Mouse (Mus musculus) thymus, adult 2 months (tissue): ENCODE data around the gene Trim63.

Experiments
- CTCF ChIP-seq: fragments of 200-500 bp; IDR thresholded peaks from 2 replicates; pipeline ENCODE4 v1.5.1; 2012; ENCODE audit warnings: mild to moderate bottlenecking, control low read depth, low read length, moderate library complexity, borderline replicate concordance; ENCODE audit not compliant: control insufficient read depth, poor library complexity, insufficient read depth; ENCODE audit errors: extremely low read depth
- POLR2A ChIP-seq: fragments of 200-500 bp; IDR thresholded peaks from 2 replicates; pipeline ENCODE4 v1.6.1; 2012; ENCODE audit warnings: mild to moderate bottlenecking, low read length, control low read depth, moderate library complexity; ENCODE audit not compliant: control insufficient read depth, poor library complexity, insufficient read depth; ENCODE audit errors: extremely low read depth

DNA sequence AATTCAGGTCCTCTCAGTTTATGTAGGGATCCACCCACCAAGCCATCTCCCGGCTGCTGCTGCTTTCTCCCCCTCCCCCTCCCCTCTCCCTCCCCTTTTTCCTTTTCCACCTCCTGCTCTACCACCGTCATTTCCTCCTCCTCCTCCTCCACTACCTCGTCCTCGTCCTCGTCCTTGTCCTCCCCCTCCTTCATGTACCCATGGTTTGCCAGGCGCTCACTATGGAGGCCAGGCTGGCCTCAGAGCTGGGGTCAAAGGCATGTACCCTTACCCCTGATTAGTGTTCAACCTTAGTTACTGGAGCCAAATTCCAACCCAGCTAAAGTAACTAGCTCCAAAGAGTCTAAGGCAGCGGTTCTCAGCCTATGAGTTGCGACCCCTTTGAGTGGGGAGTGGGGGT lies 13.2 kb downstream of the Trim63 start:
- TF ChIP-seq POLR2A (no peak), CTCF (no peak)
